Mouse (Mus musculus) liver, embryonic 11.5 days (tissue): ENCODE results near the gene 4932438A13Rik. TPM values are rescaled to one million over a fixed set of nuclear protein-coding genes. Genes with fewer than 3 reads are reported as not detected.

Experiments used
- ATAC-seq: fragments of 200-750 bp; cut with Nextera tagmentation; replicated peaks from 2 replicates; pipeline ENCODE4 v1.8.0; 2017; ENCODE audit warnings: moderate number of reproducible peaks, mild to moderate bottlenecking, moderate TSS enrichment, moderate library complexity; ENCODE audit not compliant: low FRiP score
- DNase-seq: peaks from one replicate; pipeline ENCODE4 v3.0.0-alpha.2; 2017; ENCODE audit warnings: low spot score
- H3K27ac ChIP-seq: fragments of 300-500 bp; sonication (generic); 2 replicates; pipeline ENCODE4 v1.5.1; 2014; ENCODE audit warnings: mild to moderate bottlenecking, low read depth, low read length, control low read depth
- H3K27me3 ChIP-seq: fragments of 300-500 bp; sonication (generic); replicated peaks from 2 replicates; pipeline ENCODE4 v1.6.1; 2014; ENCODE audit warnings: low read length, mixed read lengths; ENCODE audit not compliant: control insufficient read depth, insufficient read depth
- H3K36me3 ChIP-seq: fragments of 300-500 bp; sonication (generic); 2 replicates; pipeline ENCODE4 v1.6.1; 2014; ENCODE audit warnings: mild to moderate bottlenecking, low read length, moderate library complexity, mixed read lengths; ENCODE audit not compliant: control insufficient read depth, insufficient read depth
- H3K4me1 ChIP-seq: fragments of 300-500 bp; sonication (generic); replicated peaks from 2 replicates; pipeline ENCODE4 v1.6.1; 2014; ENCODE audit warnings: low read length, mixed read lengths; ENCODE audit not compliant: control insufficient read depth, insufficient read depth
- H3K4me2 ChIP-seq: fragments of 300-500 bp; sonication (generic); 2 replicates; pipeline ENCODE4 v1.6.1; 2014; ENCODE audit warnings: mild to moderate bottlenecking, control low read depth, moderate library complexity
- H3K4me3 ChIP-seq: fragments of 300-500 bp; sonication (generic); 2 replicates; pipeline ENCODE4 v1.5.1; 2014; ENCODE audit warnings: low read depth, low read length, control low read depth
- H3K9ac ChIP-seq: fragments of 300-500 bp; sonication (generic); 2 replicates; pipeline ENCODE4 v1.6.1; 2014; ENCODE audit warnings: low read depth, low read length, control low read depth
- H3K9me3 ChIP-seq: fragments of 300-500 bp; sonication (generic); 2 replicates; pipeline ENCODE4 v1.6.1; 2016; ENCODE audit warnings: low read length, inconsistent platforms, mixed read lengths; ENCODE audit not compliant: control insufficient read depth
- WGBS: fragments of 180-500 bp; shearing (Covaris S2); extraction: QIAGEN DNeasy Blood & Tissue Kit; methylation state at CpG from one replicate; pipeline ENCODE4 v1.1.7; 2014; 5-methylcytosine and 5-hydroxymethylcytosine counted together
- polyA plus RNA-seq: library from polyadenylated mRNA; unstranded; fragments of >200 nt; fragmentation: Nextera tagmentation; extraction: Ambion mirVana; gene quantifications from 2 replicates; pipeline ENCODE4 v1.2.1, GENCODE M21; 2014

4932438A13Rik gene
- polyA plus RNA-seq, 1 experiment from 2014 or later: 35.8 TPM

DNA sequence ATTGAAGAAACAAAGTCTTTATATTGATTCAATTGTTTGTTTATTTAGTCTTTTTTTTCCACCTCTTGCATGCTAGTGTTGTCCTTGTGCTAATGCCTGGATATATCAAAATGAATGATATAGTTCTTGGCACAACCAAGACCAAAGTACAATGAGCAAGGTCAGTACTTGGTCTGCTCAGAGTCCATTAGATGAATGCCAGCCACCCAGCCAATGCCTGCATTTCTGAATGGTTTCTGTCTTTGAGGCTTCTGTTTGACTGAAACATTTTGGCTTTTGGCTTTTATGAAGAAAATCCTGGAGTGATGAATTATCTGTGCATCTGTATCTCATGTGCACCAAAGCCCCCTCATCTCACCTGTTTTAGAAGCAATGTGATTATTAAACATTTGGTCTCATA lies 176.9 kb downstream of the 4932438A13Rik start:
- no peak for ATAC-seq
- Histone ChIP-seq H3K9ac (no peak overlapping the region), H3K36me3 (peaks cover 4% of the 10 kb centered on the region), H3K27ac (no peak overlapping the region), H3K27me3 (no peaks in the 10 kb centered on the region), H3K9me3 (no peaks in the 10 kb centered on the region), H3K4me3 (no peak overlapping the region), H3K4me1 (no peaks in the 10 kb centered on the region), H3K4me2 (no peak overlapping the region)
- DNase-seq: no peak

DNA sequence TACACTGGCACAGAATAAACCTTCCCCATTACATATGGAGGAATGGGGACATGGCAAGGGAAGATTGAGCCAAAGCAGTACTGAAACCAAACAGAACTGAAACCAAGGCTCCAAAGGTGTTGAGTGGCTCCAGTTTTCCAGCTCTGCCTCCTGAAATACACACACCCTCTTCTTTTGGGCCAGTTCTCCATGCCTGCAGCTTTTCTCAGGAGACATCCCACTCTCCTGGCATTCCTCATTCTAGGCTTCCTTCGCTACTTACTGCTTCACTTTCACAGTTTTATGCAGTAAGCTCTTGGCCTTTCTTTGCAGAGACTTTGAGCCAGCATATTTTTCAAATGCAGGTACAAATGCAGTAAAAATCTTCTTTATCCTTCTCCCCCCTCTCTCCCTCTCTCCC lies 188.6 kb downstream of the 4932438A13Rik start:
- Histone ChIP-seq H3K4me2 (no peak overlapping the region), H3K4me3 (no peak overlapping the region), H3K9me3 (no peaks in the 10 kb centered on the region), H3K27me3 (no peaks in the 10 kb centered on the region), H3K4me1 (no peaks in the 10 kb centered on the region), H3K27ac (no peak overlapping the region), H3K9ac (no peak overlapping the region), H3K36me3 (peaks cover 6% of the 10 kb centered on the region; the same call in 1 of the 2 replicates)
- ATAC-seq (no peak), DNase-seq (no peak)
- WGBS: 89% methylated on average over 1 of the region's 1 CpGs

DNA sequence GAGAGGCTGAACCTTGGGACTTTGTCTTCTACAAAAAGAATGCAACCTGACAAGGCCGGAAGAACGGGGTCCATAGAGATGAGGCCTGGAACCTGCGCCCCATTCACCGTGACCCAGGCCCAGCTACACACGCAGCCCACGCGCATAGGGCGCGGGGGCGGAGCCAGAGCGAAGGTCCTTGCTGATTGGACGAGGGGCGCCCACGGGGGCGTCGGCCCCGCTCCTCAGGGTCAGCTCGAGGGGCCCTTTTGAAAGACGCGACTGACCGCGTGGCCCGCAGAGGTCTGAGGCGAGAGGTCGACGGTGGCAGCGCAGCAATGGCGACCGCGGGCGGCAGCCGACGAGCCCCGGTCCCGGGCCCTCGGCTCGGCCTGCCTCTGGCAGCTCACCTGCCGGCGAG lies 200.5 kb downstream of the 4932438A13Rik start, which contains the start of gene Adad1:
TSS of gene Adad1 (plus strand) at position 122 of the 400 bp plus-strand sequence.
- WGBS: 50% methylated on average over 39 of the region's 39 CpGs
- DNase-seq (no peak), ATAC-seq (no peak)
- no peaks in the 10 kb centered on the region for H3K4me1 ChIP-seq
- H3K4me2 ChIP-seq: peak within 1 kb of the TSS; percentile 54
- no peaks in the 10 kb centered on the region for H3K9me3 ChIP-seq
- H3K36me3 ChIP-seq: no peaks in the 10 kb centered on the region
- H3K27me3 ChIP-seq: no peaks in the 10 kb centered on the region
- H3K4me3 ChIP-seq: peak within 1 kb of the TSS; percentile 35
- no peak within 1 kb of the TSS for H3K9ac ChIP-seq
- no peak within 1 kb of the TSS for H3K27ac ChIP-seq

DNA sequence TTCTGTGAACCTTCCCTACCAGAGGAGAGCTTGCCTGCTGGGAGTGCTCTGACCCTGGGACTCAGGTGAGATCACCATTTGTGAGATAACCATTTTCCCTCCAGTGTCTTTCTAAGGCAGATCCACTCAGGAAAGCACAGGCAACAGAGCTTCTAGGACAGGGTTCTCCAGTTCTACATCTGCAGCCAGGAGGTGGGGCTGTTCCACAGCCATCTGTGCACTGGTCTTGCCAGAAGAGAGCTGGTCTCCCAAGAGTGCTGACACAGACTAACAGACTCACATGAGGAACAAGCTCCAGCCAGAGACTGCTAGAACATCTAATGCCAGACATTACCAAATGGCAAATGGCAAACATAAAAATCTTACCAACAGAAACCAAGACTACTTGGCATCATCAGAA lies 210.3 kb downstream of the 4932438A13Rik start:
- DNase-seq (no peak), ATAC-seq (no peak)
- H3K4me1 ChIP-seq: no peaks in the 10 kb centered on the region
- H3K9me3 ChIP-seq: no peaks in the 10 kb centered on the region
- H3K36me3 ChIP-seq: no peaks in the 10 kb centered on the region
- H3K27me3 ChIP-seq: no peaks in the 10 kb centered on the region
- no peak overlapping the region for H3K27ac ChIP-seq
- H3K4me2 ChIP-seq: no peak overlapping the region
- H3K9ac ChIP-seq: no peak overlapping the region
- no peak overlapping the region for H3K4me3 ChIP-seq

DNA sequence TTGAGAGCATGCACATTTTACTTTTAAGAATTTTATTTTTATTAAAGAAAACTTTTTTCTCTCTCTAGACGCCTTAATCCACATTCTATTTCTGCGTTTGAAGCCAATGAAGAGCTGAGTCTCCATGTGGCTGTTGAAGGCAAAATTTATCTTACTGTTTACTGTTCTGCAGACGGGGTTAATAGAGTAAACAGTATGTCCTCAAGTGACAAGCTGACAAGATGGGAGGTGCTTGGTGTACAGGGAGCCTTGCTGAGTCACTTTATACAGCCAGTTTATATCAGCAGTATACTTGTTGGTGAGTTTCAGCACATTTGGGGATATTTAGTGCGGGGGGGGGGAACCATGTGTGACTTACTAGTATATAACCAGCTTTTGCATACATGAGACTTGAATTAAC lies 222.0 kb downstream of the 4932438A13Rik start:
- 69% methylated on average over 4 of the region's 4 CpGs for WGBS
- no peak for ATAC-seq
- H3K9ac ChIP-seq: no peak overlapping the region

DNA sequence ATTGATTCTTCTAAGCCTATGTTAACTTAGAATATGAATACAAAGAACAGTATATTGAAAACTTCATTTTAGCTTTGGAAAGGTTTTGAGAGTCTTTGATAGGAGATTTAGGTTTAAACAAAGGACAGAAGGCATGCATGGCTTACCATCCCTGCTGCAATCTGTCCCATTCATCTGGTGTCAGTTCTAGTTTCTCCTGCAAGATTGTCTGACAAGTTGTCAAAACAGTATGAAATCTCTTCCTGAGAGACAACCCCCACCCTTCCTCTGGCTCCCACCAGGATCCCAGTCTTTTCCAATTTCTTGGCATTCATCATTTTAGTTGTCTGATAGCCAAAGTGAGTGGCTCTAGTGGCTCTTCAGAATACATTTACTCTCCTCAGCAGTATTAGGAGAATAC lies 227.8 kb downstream of the 4932438A13Rik start:
- H3K36me3 ChIP-seq: no peaks in the 10 kb centered on the region
- no peak overlapping the region for H3K4me3 ChIP-seq
- H3K4me1 ChIP-seq: no peaks in the 10 kb centered on the region
- no peak overlapping the region for H3K27ac ChIP-seq
- H3K4me2 ChIP-seq: no peak overlapping the region
- H3K9ac ChIP-seq: no peak overlapping the region
- no peaks in the 10 kb centered on the region for H3K27me3 ChIP-seq
- no peak for ATAC-seq
- no peak for DNase-seq
- H3K9me3 ChIP-seq: no peaks in the 10 kb centered on the region

More for the DNA sequence above, 222.0 kb downstream of the 4932438A13Rik start:
- no peaks in the 10 kb centered on the region for H3K36me3 ChIP-seq
- H3K4me3 ChIP-seq: no peak overlapping the region
- H3K27ac ChIP-seq: no peak overlapping the region
- no peak overlapping the region for H3K4me2 ChIP-seq
- H3K27me3 ChIP-seq: no peaks in the 10 kb centered on the region
- DNase-seq: no peak
- no peaks in the 10 kb centered on the region for H3K4me1 ChIP-seq
- no peaks in the 10 kb centered on the region for H3K9me3 ChIP-seq

Other genes starting within 250 kb of the 4932438A13Rik start
- gene Bbs7, start 249.6 kb upstream of the 4932438A13Rik start, polyA plus RNA-seq: 9.9 and 11.7 TPM in 2 replicates
- gene Trpc3, start 172.9 kb upstream of the 4932438A13Rik start, polyA plus RNA-seq: 1.1 and 1.4 TPM in 2 replicates
- 0.21 and 0.36 TPM in 2 replicates for gene Adad1, start 200.4 kb downstream of the 4932438A13Rik start, polyA plus RNA-seq